Mouse (Mus musculus) stomach, embryonic 15.5 days (tissue): Measurements from ENCODE around the gene Relch. TPM values are rescaled to one million over a fixed set of nuclear protein-coding genes. Genes with fewer than 3 reads are reported as not detected.

Experiments used
- ATAC-seq: fragments of 200-750 bp; cut with Nextera tagmentation; 2 replicates; pipeline ENCODE4 v1.8.0; 2017; ENCODE audit warnings: low read depth, moderate number of reproducible peaks, moderate TSS enrichment; ENCODE audit not compliant: insufficient read depth, low FRiP score
- H3K27ac ChIP-seq: fragments of 300-500 bp; sonication (generic); 2 replicates; pipeline ENCODE4 v1.5.1; 2015; ENCODE audit warnings: mild to moderate bottlenecking, inconsistent platforms
- H3K27me3 ChIP-seq: fragments of 300-500 bp; sonication (generic); replicated peaks from 2 replicates; pipeline ENCODE4 v1.6.1; 2015; ENCODE audit warnings: inconsistent platforms
- H3K36me3 ChIP-seq: fragments of 300-500 bp; sonication (generic); 2 replicates; pipeline ENCODE4 v1.6.1; 2015; ENCODE audit warnings: inconsistent platforms
- H3K4me1 ChIP-seq: fragments of 300-500 bp; sonication (generic); 2 replicates; pipeline ENCODE4 v1.6.1; 2015; ENCODE audit warnings: inconsistent platforms
- H3K4me2 ChIP-seq: fragments of 300-500 bp; sonication (generic); 2 replicates; pipeline ENCODE4 v1.6.1; 2015; ENCODE audit warnings: mild to moderate bottlenecking, inconsistent platforms
- H3K4me3 ChIP-seq: fragments of 300-500 bp; sonication (generic); replicated peaks from 2 replicates; pipeline ENCODE4 v1.5.1; 2015; ENCODE audit warnings: inconsistent platforms
- H3K9ac ChIP-seq: fragments of 300-500 bp; sonication (generic); 2 replicates; pipeline ENCODE4 v1.6.1; 2015; ENCODE audit warnings: inconsistent platforms
- H3K9me3 ChIP-seq: fragments of 300-500 bp; sonication (generic); 2 replicates; pipeline ENCODE4 v1.6.1; 2016; ENCODE audit warnings: inconsistent platforms
- whole genome bisulfite sequencing: fragments of 180-500 bp; shearing (Covaris S2); methylation state at CpG from one replicate; pipeline ENCODE4 v1.1.7; 2015; 5-methylcytosine and 5-hydroxymethylcytosine counted together
- polyA plus RNA-seq: library from polyadenylated mRNA; unstranded; fragments of >200 nt; fragmentation: Nextera tagmentation; extraction: Ambion mirVana; gene quantifications from 2 replicates; pipeline ENCODE4 v1.2.1, GENCODE M21; 2015

Gene Relch
- polyA plus RNA-seq, 1 experiment from 2014 or later = 28.4 TPM

DNA sequence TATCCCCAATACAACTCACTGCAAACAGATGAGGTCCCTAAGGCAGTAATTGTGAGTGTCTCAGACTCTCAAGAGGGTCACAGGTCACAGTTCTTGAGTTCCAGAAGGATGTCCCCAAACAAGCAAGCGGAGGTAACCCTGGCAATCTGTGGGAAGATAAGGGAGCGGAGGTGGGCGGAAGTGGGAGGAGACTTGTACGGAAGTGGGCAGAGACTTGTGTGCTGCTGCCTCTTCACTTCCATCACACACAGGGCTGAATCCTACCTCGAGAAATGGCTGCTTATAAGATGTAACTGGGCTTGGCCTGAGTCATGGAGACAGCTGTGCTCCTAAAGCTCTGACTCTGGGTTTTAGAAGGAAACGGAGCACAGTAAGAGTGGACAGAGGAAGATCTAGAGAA lies 139.3 kb downstream of the Relch start:
- Histone ChIP-seq H3K9me3 (no peaks in the 10 kb centered on the region), H3K9ac (no peak overlapping the region), H3K36me3 (no peaks in the 10 kb centered on the region), H3K27me3 (no peaks in the 10 kb centered on the region), H3K27ac (no peak overlapping the region), H3K4me3 (no peak overlapping the region), H3K4me2 (no peak overlapping the region), H3K4me1 (no peaks in the 10 kb centered on the region)
- 53% methylated on average over 6 of the region's 6 CpGs for WGBS
- ATAC-seq = no peak

DNA sequence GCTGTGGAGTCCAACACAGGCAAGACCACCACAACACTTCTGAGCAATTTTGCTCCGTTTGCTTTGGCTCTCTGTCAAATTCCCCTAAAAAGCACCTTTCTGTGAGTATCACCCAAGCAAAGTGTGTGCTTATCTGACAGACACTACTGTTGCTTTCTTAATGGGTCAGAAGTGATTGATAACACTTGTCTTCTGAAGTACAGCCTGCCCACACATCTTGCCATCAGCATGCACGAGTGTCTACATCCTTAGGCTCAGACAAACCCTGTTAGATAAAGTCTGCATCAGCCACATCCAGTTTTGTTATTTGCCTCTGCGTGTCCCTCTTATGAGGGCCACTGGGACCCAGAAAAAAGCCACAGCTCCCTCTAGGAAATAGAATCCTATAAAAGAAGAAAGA lies 140.6 kb downstream of the Relch start:
- H3K4me1 ChIP-seq = no peaks in the 10 kb centered on the region
- no peak for ATAC-seq
- no peak overlapping the region for H3K4me3 ChIP-seq
- H3K9me3 ChIP-seq = no peaks in the 10 kb centered on the region
- no peak overlapping the region for H3K9ac ChIP-seq
- H3K4me2 ChIP-seq = no peak overlapping the region
- 53% methylated on average over 3 of the region's 3 CpGs for WGBS
- no peaks in the 10 kb centered on the region for H3K27me3 ChIP-seq
- no peaks in the 10 kb centered on the region for H3K36me3 ChIP-seq
- no peak overlapping the region for H3K27ac ChIP-seq

Other genes with a start within 250 kb of the Relch start
- 13.9 and 15.7 TPM in 2 replicates for gene Pign, start 184 bp upstream of the Relch start, polyA plus RNA-seq
- gene Tnfrsf11a, start 116.9 kb downstream of the Relch start, polyA plus RNA-seq = 4.1 TPM in 2 replicates